Mouse (Mus musculus) stomach, postnatal 0 days (tissue): ENCODE data around the gene Chml.

Experiments
- CTCF ChIP-seq: IDR thresholded peaks from 2 replicates; pipeline ENCODE4 v1.5.1; 2016; ENCODE audit warnings: antibody characterized with exemption, low read depth, mild to moderate bottlenecking, moderate library complexity
- EP300 ChIP-seq: optimal IDR thresholded peaks from 2 replicates; pipeline ENCODE3; 2016; ENCODE audit warnings: antibody characterized with exemption

DNA sequence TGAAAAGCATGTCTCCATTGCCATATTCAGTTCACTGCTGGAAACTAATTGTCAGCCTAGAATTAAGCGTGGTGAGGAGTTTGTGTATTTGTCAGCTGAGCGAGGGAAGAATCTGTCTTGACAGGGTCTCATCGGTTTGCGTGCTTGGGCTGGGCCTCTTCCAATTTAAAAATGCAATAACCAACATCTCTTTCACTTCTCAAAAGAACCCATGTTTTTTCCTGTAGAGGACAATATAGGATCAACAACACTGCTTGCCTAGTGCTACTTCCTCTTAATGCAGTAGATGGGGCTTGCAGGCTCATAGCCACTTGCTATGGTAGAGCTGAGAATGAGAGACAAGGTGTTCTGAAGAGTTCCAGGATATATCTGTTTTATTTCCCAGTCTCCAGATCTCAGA lies 32.8 kb downstream of the Chml start:
- TF ChIP-seq CTCF, result no peak
- no peak for TF ChIP-seq EP300
